Mouse (Mus musculus) thymus, adult 2 months (tissue): ENCODE results near the gene Eml2.

ENCODE experiments used
- CTCF ChIP-seq: fragments of 200-500 bp; IDR thresholded peaks from 2 replicates; pipeline ENCODE4 v1.5.1; 2012; ENCODE audit warnings: mild to moderate bottlenecking, control low read depth, low read length, moderate library complexity, borderline replicate concordance; ENCODE audit not compliant: control insufficient read depth, poor library complexity, insufficient read depth; ENCODE audit errors: extremely low read depth
- POLR2A ChIP-seq: fragments of 200-500 bp; IDR thresholded peaks from 2 replicates; pipeline ENCODE4 v1.6.1; 2012; ENCODE audit warnings: mild to moderate bottlenecking, low read length, control low read depth, moderate library complexity; ENCODE audit not compliant: control insufficient read depth, poor library complexity, insufficient read depth; ENCODE audit errors: extremely low read depth

- TF ChIP-seq CTCF (no peak), POLR2A (no peak)
Measured at GRCm38 (mm10) chr7:19220061-19220460, 43.8 kb downstream of the Eml2 start.
